Mouse (Mus musculus): ENCODE measurements around the gene Egln2. TPM values are rescaled to one million over a fixed set of nuclear protein-coding genes. Genes with fewer than 3 reads are reported as not detected.

Gene Egln2
- polyA plus RNA-seq, 1 experiment from 2014 or later, result 97.8 TPM

GRCm38 (mm10) chr7:27184964-27185363 lies 18.4 kb upstream of the Egln2 start:
- no peaks in the 10 kb centered on the region for H3K9me3 ChIP-seq (replicated peaks)
- H3K27me3 ChIP-seq (ENCODE audit: low read depth, poor library complexity, severe bottlenecking), result no peaks in the 10 kb centered on the region
- peak; percentile 71 for DNase-seq (ENCODE audit: low spot score)

GRCm38 (mm10) chr7:27182498-27182897 lies 15.9 kb upstream of the Egln2 start:
- WGBS, result 90% methylated on average over 1 of the region's 1 CpGs

More at GRCm38 (mm10) chr7:27184964-27185363, 18.4 kb upstream of the Egln2 start:
- Histone ChIP-seq H3K4me1 (no peaks in the 10 kb centered on the region), H3K4me3 (no peak overlapping the region), H3K27ac (no peak overlapping the region), H3K36me3 (peaks cover 72% of the 10 kb centered on the region)
- 74% methylated on average over 3 of the region's 3 CpGs for WGBS

GRCm38 (mm10) chr7:27180837-27181695 lies 14.5 kb upstream of the Egln2 start, which contains the start of the genes Gm21983 and Mia:
Gene Gm21983, minus strand, starts transcription at chr7:27181086.
Gene Mia, minus strand, starts transcription at chr7:27181157.
- H3K36me3 ChIP-seq, result peaks cover 33% of the 10 kb centered on the region
- no peaks in the 10 kb centered on the region for H3K9me3 ChIP-seq (replicated peaks)
- no peak within 1 kb of the TSS for H3K27ac ChIP-seq
- no peak within 1 kb of the TSS for H3K4me3 ChIP-seq
- peaks cover 11% of the 10 kb centered on the region; the same call in 1 of the 2 replicates for H3K4me1 ChIP-seq
- 73% methylated on average over 14 of the region's 14 CpGs for WGBS
- H3K27me3 ChIP-seq (ENCODE audit: low read depth, poor library complexity, severe bottlenecking), result no peaks in the 10 kb centered on the region
- no peak for DNase-seq (ENCODE audit: low spot score)

More at GRCm38 (mm10) chr7:27182498-27182897, 15.9 kb upstream of the Egln2 start:
- H3K9me3 ChIP-seq (replicated peaks), result no peaks in the 10 kb centered on the region
- DNase-seq (ENCODE audit: low spot score), result no peak
- no peaks in the 10 kb centered on the region for H3K27me3 ChIP-seq (ENCODE audit: low read depth, poor library complexity, severe bottlenecking)
- H3K36me3 ChIP-seq, result peaks cover 48% of the 10 kb centered on the region
- H3K4me3 ChIP-seq, result no peak overlapping the region
- H3K27ac ChIP-seq, result no peak overlapping the region
- peaks cover 11% of the 10 kb centered on the region; the same call in 1 of the 2 replicates for H3K4me1 ChIP-seq

GRCm38 (mm10) chr7:27180036-27180435 lies 13.4 kb upstream of the Egln2 start:
- Histone ChIP-seq H3K27me3 (ENCODE audit: low read depth, poor library complexity, severe bottlenecking) (no peaks in the 10 kb centered on the region), H3K4me1 (peaks cover 11% of the 10 kb centered on the region; the same call in 1 of the 2 replicates), H3K27ac (no peak overlapping the region), H3K9me3 (replicated peaks) (no peaks in the 10 kb centered on the region), H3K4me3 (no peak overlapping the region), H3K36me3 (peaks cover 30% of the 10 kb centered on the region)
- no peak for DNase-seq (ENCODE audit: low spot score)
- 88% methylated on average over 5 of the region's 5 CpGs for WGBS

- no peaks in the 10 kb centered on the region for H3K9me3 ChIP-seq (replicated peaks)
- peak overlapping the region; percentile 90 for H3K27ac ChIP-seq
- peak overlapping the region; percentile 68 for H3K4me3 ChIP-seq
- H3K27me3 ChIP-seq (ENCODE audit: low read depth, poor library complexity, severe bottlenecking), result no peaks in the 10 kb centered on the region
- peaks cover 11% of the 10 kb centered on the region; the same call in 1 of the 2 replicates for H3K4me1 ChIP-seq
- 49% methylated on average over 16 of the region's 16 CpGs for WGBS
- peaks cover 29% of the 10 kb centered on the region for H3K36me3 ChIP-seq
- no peak for DNase-seq (ENCODE audit: low spot score)
Observed at GRCm38 (mm10) chr7:27179217-27179918, 12.8 kb upstream of the Egln2 start.

- under 1% methylated on average over 52 of the region's 53 CpGs for WGBS
- peak within 1 kb of the TSS; percentile 90 for H3K27ac ChIP-seq
- H3K9me3 ChIP-seq (replicated peaks), result no peaks in the 10 kb centered on the region
- H3K4me1 ChIP-seq, result peaks cover 11% of the 10 kb centered on the region; the same call in 1 of the 2 replicates
- DNase-seq (ENCODE audit: low spot score), result peak; percentile 98
- peak within 1 kb of the TSS; percentile 68 for H3K4me3 ChIP-seq
- H3K27me3 ChIP-seq (ENCODE audit: low read depth, poor library complexity, severe bottlenecking), result no peaks in the 10 kb centered on the region
- peaks cover 31% of the 10 kb centered on the region for H3K36me3 ChIP-seq
Observed at GRCm38 (mm10) chr7:27178324-27179216, 12.0 kb upstream of the Egln2 start, which contains the start of gene Rab4b. Gene Rab4b, minus strand, starts transcription at chr7:27178896.

GRCm38 (mm10) chr7:27177942-27178323 lies 11.3 kb upstream of the Egln2 start:
- Histone ChIP-seq H3K9me3 (replicated peaks) (no peaks in the 10 kb centered on the region), H3K4me1 (peaks cover 11% of the 10 kb centered on the region; the same call in 1 of the 2 replicates), H3K27ac (peak overlapping the region; percentile 90; the same call in 1 of the 2 replicates), H3K36me3 (peaks cover 31% of the 10 kb centered on the region), H3K27me3 (ENCODE audit: low read depth, poor library complexity, severe bottlenecking) (no peaks in the 10 kb centered on the region), H3K4me3 (peak overlapping the region; percentile 68)
- no peak for DNase-seq (ENCODE audit: low spot score)
- WGBS, result 26% methylated on average over 4 of the region's 4 CpGs

- H3K9me3 ChIP-seq (replicated peaks), result no peaks in the 10 kb centered on the region
- 95% methylated on average over 7 of the region's 7 CpGs for WGBS
- H3K36me3 ChIP-seq, result peaks cover 45% of the 10 kb centered on the region
- H3K4me1 ChIP-seq, result peaks cover 11% of the 10 kb centered on the region; the same call in 1 of the 2 replicates
- H3K27ac ChIP-seq, result no peak overlapping the region
- no peak overlapping the region for H3K4me3 ChIP-seq
- H3K27me3 ChIP-seq (ENCODE audit: low read depth, poor library complexity, severe bottlenecking), result no peaks in the 10 kb centered on the region
- DNase-seq (ENCODE audit: low spot score), result no peak
Observed at GRCm38 (mm10) chr7:27174896-27175295, 8.3 kb upstream of the Egln2 start.

GRCm38 (mm10) chr7:27174496-27174895 lies 7.9 kb upstream of the Egln2 start:
- WGBS, result 96% methylated on average over 15 of the region's 15 CpGs
- Histone ChIP-seq H3K36me3 (peaks cover 46% of the 10 kb centered on the region), H3K4me1 (peaks cover 9% of the 10 kb centered on the region; the same call in 1 of the 2 replicates)

GRCm38 (mm10) chr7:27170981-27171380 lies 4.4 kb upstream of the Egln2 start:
- H3K27me3 ChIP-seq (ENCODE audit: low read depth, poor library complexity, severe bottlenecking), result no peaks in the 10 kb centered on the region
- H3K27ac ChIP-seq, result no peak overlapping the region
- no peak overlapping the region for H3K4me3 ChIP-seq
- H3K4me1 ChIP-seq, result peaks cover 10% of the 10 kb centered on the region
- DNase-seq (ENCODE audit: low spot score), result no peak
- H3K36me3 ChIP-seq, result peaks cover 50% of the 10 kb centered on the region
- 98% methylated on average over 3 of the region's 3 CpGs for WGBS
- H3K9me3 ChIP-seq (replicated peaks), result no peaks in the 10 kb centered on the region

More at GRCm38 (mm10) chr7:27174496-27174895, 7.9 kb upstream of the Egln2 start:
- Histone ChIP-seq H3K9me3 (replicated peaks) (no peaks in the 10 kb centered on the region), H3K27ac (no peak overlapping the region), H3K27me3 (ENCODE audit: low read depth, poor library complexity, severe bottlenecking) (no peaks in the 10 kb centered on the region), H3K4me3 (no peak overlapping the region)
- DNase-seq (ENCODE audit: low spot score), result no peak

GRCm38 (mm10) chr7:27168371-27168770 lies 1.8 kb upstream of the Egln2 start:
- DNase-seq (ENCODE audit: low spot score), result no peak
- WGBS, result 80% methylated on average over 5 of the region's 5 CpGs
- H3K27ac ChIP-seq, result no peak overlapping the region
- H3K4me3 ChIP-seq, result no peak overlapping the region
- H3K27me3 ChIP-seq (ENCODE audit: low read depth, poor library complexity, severe bottlenecking), result no peaks in the 10 kb centered on the region
- H3K4me1 ChIP-seq, result peaks cover 34% of the 10 kb centered on the region
- H3K9me3 ChIP-seq (replicated peaks), result no peaks in the 10 kb centered on the region
- H3K36me3 ChIP-seq, result peaks cover 50% of the 10 kb centered on the region
